Mouse (Mus musculus) liver (tissue): ENCODE results near the gene Art4.
A peak's percentile ranks its signal among the peaks of the same experiment; 100 is the strongest.

Source experiments
- DNase-seq: peaks from one replicate; pipeline ENCODE4 v3.0.0-alpha.2; 2020; ENCODE audit warnings: mixed read lengths

The Art4 gene

GRCm38 (mm10) chr6:136821086-136821485 is 36.4 kb downstream of the Art4 start:
- DNase-seq = no peak

- no peak for DNase-seq
These were observed 37.2 kb downstream of the Art4 start for GRCm38 (mm10) chr6:136820381-136820780.

- DNase-seq = no peak
These were observed 40.0 kb downstream of the Art4 start for GRCm38 (mm10) chr6:136817549-136817948.

- no peak for DNase-seq
These were observed 40.7 kb downstream of the Art4 start for GRCm38 (mm10) chr6:136816826-136817225.

GRCm38 (mm10) chr6:136815381-136815780 is 42.2 kb downstream of the Art4 start:
- no peak for DNase-seq

GRCm38 (mm10) chr6:136813117-136813516 is 44.4 kb downstream of the Art4 start:
- no peak for DNase-seq

- no peak for DNase-seq
These were observed 46.3 kb downstream of the Art4 start for GRCm38 (mm10) chr6:136811196-136811595.

GRCm38 (mm10) chr6:136809673-136810072 is 47.9 kb downstream of the Art4 start:
- DNase-seq = no peak

GRCm38 (mm10) chr6:136809077-136809476 is 48.5 kb downstream of the Art4 start:
- DNase-seq = peak; percentile 61

- peak; percentile 67 for DNase-seq
These were observed 48.9 kb downstream of the Art4 start for GRCm38 (mm10) chr6:136808631-136809046.

- peak; percentile 98 for DNase-seq
These were observed 49.5 kb downstream of the Art4 start, which contains the start of gene H2afj for GRCm38 (mm10) chr6:136808014-136808417. TSS of gene H2afj (plus strand) at chr6:136808244.

GRCm38 (mm10) chr6:136807395-136808013 is 50.0 kb downstream of the Art4 start:
- no peak for DNase-seq

- peak; percentile 31 for DNase-seq
These were observed 50.7 kb downstream of the Art4 start for GRCm38 (mm10) chr6:136806819-136807218.

- no peak for DNase-seq
These were observed 52.1 kb downstream of the Art4 start for GRCm38 (mm10) chr6:136805409-136805775.

- DNase-seq = peak; percentile 41
These were observed 52.7 kb downstream of the Art4 start for GRCm38 (mm10) chr6:136804705-136805408.

GRCm38 (mm10) chr6:136803739-136804633 is 53.5 kb downstream of the Art4 start, which contains the start of gene Hist4h4:
TSS of gene Hist4h4 (minus strand) at chr6:136804415.
- peak; percentile 94 for DNase-seq

- no peak for DNase-seq
These were observed 54.3 kb downstream of the Art4 start for GRCm38 (mm10) chr6:136803093-136803738.

- no peak for DNase-seq
These were observed 56.3 kb downstream of the Art4 start for GRCm38 (mm10) chr6:136801274-136801673.

- DNase-seq = no peak
These were observed 56.8 kb downstream of the Art4 start for GRCm38 (mm10) chr6:136800710-136801109.
